In genomic region chr2:138283856-138284255, GRCm38 (mm10) we compare ENCODE assay signal across 20 mouse cellular contexts.
"Had no signal": no experiment of that assay in that cellular context is flagged by ENCODE, and none has a peak within 500 bp of the region (broad histone marks: within the 10 kb centered on the region; RNA-seq: fewer than 3 reads in every experiment).

No protein-coding gene starts in this region.

- H3K9me3 ChIP-seq: kidney, embryonic 15.5 days; limb, embryonic 10.5 days; limb, embryonic 13.5 days; liver, embryonic 12.5 days; midbrain, embryonic 10.5 days; midbrain, embryonic 13.5 days; neural tube, embryonic 13.5 days; stomach, embryonic 15.5 days had no signal

- H3K4me3 ChIP-seq: kidney, embryonic 15.5 days; limb, embryonic 10.5 days; limb, embryonic 13.5 days; liver, embryonic 12.5 days; midbrain, embryonic 10.5 days; midbrain, embryonic 13.5 days; myocyte; neural tube, embryonic 13.5 days; stomach, embryonic 15.5 days had no signal

- DNase-seq: kidney, postnatal 10 days; kidney, postnatal 36 days; layer of hippocampus, adult 9-11 months; liver; lung, embryonic 14.5 days; retina, postnatal 1 day; right cerebral cortex, postnatal 25 days; spleen, adult 18-20 months; thymus, postnatal 25 days had no signal

- H3K27me3 ChIP-seq: kidney, embryonic 15.5 days; limb, embryonic 13.5 days; liver, embryonic 12.5 days; midbrain, embryonic 13.5 days; neural tube, embryonic 13.5 days; stomach, embryonic 15.5 days had no signal

- H3K4me2 ChIP-seq: kidney, embryonic 15.5 days; limb, embryonic 13.5 days; liver, embryonic 12.5 days; lung, embryonic 14.5 days; midbrain, embryonic 13.5 days; neural tube, embryonic 13.5 days; stomach, embryonic 15.5 days had no signal

- ATAC-seq: liver, embryonic 12.5 days; midbrain, embryonic 13.5 days; midbrain, embryonic 16.5 days had no signal

- H3K9ac ChIP-seq: kidney, embryonic 15.5 days; limb, embryonic 13.5 days; liver, embryonic 12.5 days; lung, embryonic 14.5 days; midbrain, embryonic 13.5 days; neural tube, embryonic 13.5 days; stomach, embryonic 15.5 days had no signal

- H3K27ac ChIP-seq: kidney, embryonic 15.5 days; limb, embryonic 10.5 days; limb, embryonic 13.5 days; liver, embryonic 12.5 days; macrophage; midbrain, embryonic 10.5 days; midbrain, embryonic 13.5 days; neural tube, embryonic 13.5 days; stomach, embryonic 15.5 days had no signal

- H3K4me1 ChIP-seq: stomach, embryonic 15.5 days had no signal
